ENCODE assay signal across 10 mouse cellular contexts in genomic region chr1:165119760-165120159, GRCm38 (mm10). TPM values are rescaled to one million over a fixed set of nuclear protein-coding genes. Genes with fewer than 3 reads are reported as not detected.
DNase-seq lines count a peak whose midpoint lies in the region; ATAC-seq lines count a peak whose summit lies in the region.
"Had no signal": no experiment of that assay in that cellular context is flagged by ENCODE, and none has a peak within 500 bp of the region (broad histone marks: within the 10 kb centered on the region; RNA-seq: fewer than 3 reads in every experiment).

No protein-coding gene starts in this region.

- H3K4me1 ChIP-seq in intestine, embryonic 15.5 days (replicated peaks): no peaks in the 10 kb centered on the region
- peaks cover 8% of the 10 kb centered on the region; the same call in 1 of the 2 replicates for H3K4me1 ChIP-seq in stomach, embryonic 16.5 days (ENCODE audit: control insufficient read depth, insufficient read depth, low read length)

- no peaks in the 10 kb centered on the region for H3K27me3 ChIP-seq in intestine, embryonic 15.5 days (replicated peaks)
- no peaks in the 10 kb centered on the region for H3K27me3 ChIP-seq in stomach, embryonic 16.5 days (ENCODE audit: control insufficient read depth, insufficient read depth, low read length)

- no peaks in the 10 kb centered on the region for H3K36me3 ChIP-seq in intestine, embryonic 15.5 days
- no peaks in the 10 kb centered on the region for H3K36me3 ChIP-seq in stomach, embryonic 16.5 days (ENCODE audit: control insufficient read depth, insufficient read depth, low read length)

- H3K9me3 ChIP-seq in intestine, embryonic 15.5 days: no peaks in the 10 kb centered on the region
- H3K9me3 ChIP-seq in stomach, embryonic 16.5 days (replicated peaks; ENCODE audit: control insufficient read depth, low read length): no peaks in the 10 kb centered on the region

- H3K4me3 ChIP-seq in intestine, embryonic 15.5 days (replicated peaks): no peak overlapping the region
- no peak overlapping the region for H3K4me3 ChIP-seq in stomach, embryonic 16.5 days (replicated peaks; ENCODE audit: low read length)

- H3K27ac ChIP-seq in intestine, embryonic 15.5 days: no peak overlapping the region
- H3K27ac ChIP-seq in stomach, embryonic 16.5 days (ENCODE audit: low read length): no peak overlapping the region
- H3K27ac ChIP-seq: liver, embryonic 14.5 days had no signal

- H3K9ac ChIP-seq in intestine, embryonic 15.5 days: no peak overlapping the region
- H3K9ac ChIP-seq in stomach, embryonic 16.5 days (ENCODE audit: low read length): no peak overlapping the region
- H3K9ac ChIP-seq: liver, embryonic 14.5 days had no signal

- DNase-seq in gastrocnemius, adult 18-20 months (ENCODE audit: low spot score): peak; percentile 6
- DNase-seq in gastrocnemius, postnatal 10 days: no peak
- DNase-seq in right cerebral cortex, adult 18-20 months: peak; percentile 16
- no peak for DNase-seq in right cerebral cortex, postnatal 4 days
- DNase-seq in lung, adult 18-20 months: no peak

- ATAC-seq in intestine, embryonic 15.5 days: no peak
- ATAC-seq in stomach, embryonic 16.5 days (ENCODE audit: insufficient read depth, low FRiP score): peak; percentile 8; the same call in 1 of the 2 replicates
- ATAC-seq in monocyte, adult 5-6 weeks (replicated peaks; ENCODE audit: insufficient number of reproducible peaks, low FRiP score, low TSS enrichment, poor library complexity, severe bottlenecking): no peak

- peak overlapping the region; percentile 10; the same call in 1 of the 2 replicates for H3K4me2 ChIP-seq in intestine, embryonic 15.5 days (replicated peaks)
- H3K4me2 ChIP-seq in stomach, embryonic 16.5 days (ENCODE audit: low read depth, low read length): peak overlapping the region; percentile 34

- 31% methylated on average over 9 of the region's 9 CpGs for WGBS in intestine, embryonic 15.5 days
- whole genome bisulfite sequencing in stomach, embryonic 16.5 days: 23% methylated on average over 9 of the region's 9 CpGs

RNA-seq across cellular contexts. Expression of gene Tbx19, which starts 40.8 kb away (rescaled TPM):
- total RNA-seq in gastrocnemius, adult 18-20 months (2021): not detected
- under 1 TPM; 0.16 to 0.19 TPM for total RNA-seq in gastrocnemius, postnatal 10 days (2021)
- polyA plus RNA-seq in intestine, embryonic 15.5 days (2015; fragmentation: Nextera tagmentation; extraction: Ambion mirVana): not detected in 2 replicates
- polyA plus RNA-seq in stomach, embryonic 16.5 days (2015; fragmentation: Nextera tagmentation; extraction: Ambion mirVana): not detected in 2 replicates
- total RNA-seq in monocyte, adult 5-6 weeks (2017): not detected in 3 replicates
- polyA plus RNA-seq: cerebellum, adult 2 months had no signal

Comparison
In these comparisons a context has a peak if more than half of its experiments do, and no peak if none do; other contexts are left out.
1. DNase-seq: peak in gastrocnemius, adult 18-20 months (single experiment) and right cerebral cortex, adult 18-20 months (single experiment); none in gastrocnemius, postnatal 10 days (single experiment), right cerebral cortex, postnatal 4 days (single experiment) and lung, adult 18-20 months (0 of 2).